Mouse (Mus musculus) retina, postnatal 7 days (tissue): ENCODE measurements around the gene Cxcl5.

Source experiments
- DNase-seq: peaks from one replicate; pipeline ENCODE4 v3.0.0-alpha.2; 2012; ENCODE audit warnings: low read depth, low spot score

The Cxcl5 gene

DNA sequence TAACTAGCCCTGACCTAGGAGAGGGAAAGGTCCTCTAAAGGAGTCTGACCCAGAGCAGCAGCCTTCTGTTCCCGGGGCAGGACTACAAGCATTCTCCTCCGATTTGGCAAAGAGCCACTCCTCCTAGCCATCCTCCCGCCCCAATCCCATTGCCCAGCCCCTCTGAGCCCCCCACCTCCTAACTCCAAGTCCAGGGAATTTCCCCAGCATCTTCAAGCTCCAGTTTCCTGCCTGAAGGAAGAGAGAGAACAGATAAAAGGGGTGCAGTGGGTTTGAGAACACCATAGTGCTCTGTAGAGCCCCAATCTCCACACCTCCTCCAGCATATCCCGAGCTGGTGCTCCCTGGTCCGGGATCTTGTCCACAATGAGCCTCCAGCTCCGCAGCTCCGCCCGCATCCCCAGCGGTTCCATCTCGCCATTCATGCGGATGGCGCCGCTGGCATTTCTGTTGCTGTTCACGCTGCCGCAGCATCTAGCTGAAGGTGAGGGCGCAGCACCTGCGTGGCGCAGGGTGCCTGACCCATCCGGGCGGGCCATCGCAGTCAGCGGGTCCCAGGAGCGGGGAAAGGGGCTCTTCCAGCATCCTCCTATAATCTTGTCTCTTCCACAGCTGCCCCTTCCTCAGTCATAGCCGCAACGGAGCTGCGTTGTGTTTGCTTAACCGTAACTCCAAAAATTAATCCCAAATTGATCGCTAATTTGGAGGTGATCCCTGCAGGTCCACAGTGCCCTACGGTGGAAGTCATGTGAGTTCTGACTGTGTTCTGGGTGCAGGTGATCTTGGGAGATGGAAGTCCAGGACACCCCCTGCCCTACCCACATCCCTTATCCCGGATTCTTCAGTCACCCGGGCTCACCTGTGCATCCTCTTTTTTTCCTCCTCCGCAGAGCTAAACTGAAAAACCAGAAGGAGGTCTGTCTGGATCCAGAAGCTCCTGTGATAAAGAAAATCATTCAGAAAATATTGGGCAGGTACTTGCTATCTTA is at the start of gene Cxcl5:
Gene Cxcl5 (plus strand): TSS at position 284 of the 989 bp plus-strand sequence.
- no peak for DNase-seq

DNA sequence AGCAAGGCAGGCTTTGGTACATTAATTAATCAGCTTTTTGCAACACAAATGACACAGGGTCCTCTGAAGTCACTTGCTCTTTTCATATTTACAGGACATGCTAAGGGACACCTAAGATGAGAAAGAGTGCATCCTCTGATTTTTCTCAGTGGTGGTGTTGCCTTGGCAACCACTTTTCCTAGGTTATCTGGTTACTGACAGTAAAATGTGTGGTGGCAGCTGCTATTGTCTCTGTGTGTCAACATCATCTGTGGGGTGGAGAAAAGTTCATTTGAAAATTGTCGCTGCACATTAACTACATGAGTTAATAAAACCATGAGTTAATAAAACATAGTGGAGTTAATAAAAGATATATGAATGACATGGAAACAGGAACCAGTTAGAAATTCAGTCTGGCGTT is 47.8 kb upstream of the Cxcl5 start:
- no peak for DNase-seq

DNA sequence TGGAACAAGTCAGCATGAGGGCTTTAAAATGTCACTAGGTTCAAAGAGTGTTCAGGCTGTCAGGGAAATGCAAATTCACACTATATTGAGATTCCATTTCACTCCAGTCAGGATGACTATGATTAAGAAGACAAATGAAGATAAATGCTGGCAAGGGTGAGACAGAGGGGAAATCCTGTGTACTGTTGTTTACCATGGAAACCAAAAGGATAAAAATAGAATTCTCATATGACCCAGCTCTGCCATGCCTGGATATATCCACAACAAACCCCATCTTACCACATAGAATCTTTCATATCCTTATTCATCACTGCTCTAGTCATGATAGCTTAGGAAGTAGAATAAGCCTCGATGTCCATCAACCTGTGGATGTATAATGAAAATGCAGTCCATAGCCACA is 41.2 kb upstream of the Cxcl5 start:
- no peak for DNase-seq

DNA sequence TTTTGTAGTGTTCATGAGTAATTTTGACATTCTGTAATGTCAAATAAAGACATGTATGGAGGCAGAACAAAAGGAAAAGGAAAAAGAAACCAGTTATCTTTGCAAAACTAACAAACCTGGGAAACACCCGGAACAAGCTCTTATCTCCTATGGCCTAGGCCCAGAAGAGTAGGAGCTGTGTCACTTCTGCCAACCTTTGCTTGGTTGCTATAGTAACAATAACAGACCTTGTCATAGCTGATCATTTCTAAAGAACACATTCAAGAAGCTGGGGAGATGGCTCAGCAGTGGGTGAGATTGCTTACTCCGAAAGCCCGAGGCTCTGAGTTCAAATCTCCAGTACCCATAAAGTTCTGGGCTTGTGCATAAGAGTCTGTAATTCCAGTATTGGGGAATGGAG is 36.5 kb upstream of the Cxcl5 start:
- no peak for DNase-seq

DNA sequence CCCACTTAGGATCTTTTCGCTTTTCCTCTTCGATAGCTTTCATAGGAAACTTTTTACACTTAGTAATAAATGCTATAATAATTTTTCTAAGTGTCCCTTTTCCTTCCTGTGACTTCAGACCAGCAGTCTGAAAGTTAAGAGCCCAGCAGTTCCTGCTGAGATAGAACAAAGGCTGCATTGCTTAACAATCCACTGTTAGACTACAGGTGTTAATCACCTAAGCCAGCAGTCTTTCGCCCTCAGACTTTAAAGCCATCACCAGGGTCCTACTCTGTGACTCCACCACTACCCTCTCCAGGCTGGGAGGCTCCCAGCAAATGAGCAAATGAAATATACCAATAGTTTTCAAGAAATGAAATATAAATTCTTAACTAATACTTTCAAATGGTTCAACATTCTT is 30.9 kb upstream of the Cxcl5 start:
- no peak for DNase-seq

DNA sequence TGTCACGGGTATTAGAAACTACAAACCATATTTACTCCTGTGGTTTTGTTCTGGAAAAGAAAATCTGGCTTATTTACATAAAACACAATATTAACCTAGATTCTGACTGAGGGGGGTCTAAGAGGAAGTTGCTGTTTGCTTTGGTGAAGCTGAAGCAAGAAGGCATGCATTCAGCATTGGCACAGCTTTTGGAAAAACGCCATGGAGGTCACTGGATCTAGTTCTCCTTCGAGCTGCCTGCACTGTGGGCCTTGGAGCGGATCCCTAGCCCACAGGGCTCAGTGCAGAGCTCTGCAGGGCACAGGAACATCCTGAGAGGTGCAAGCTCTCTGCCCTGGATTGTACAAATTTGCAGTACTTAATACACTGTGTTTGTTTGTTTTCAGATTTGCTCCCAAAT is 27.7 kb upstream of the Cxcl5 start:
- DNase-seq: no peak

DNA sequence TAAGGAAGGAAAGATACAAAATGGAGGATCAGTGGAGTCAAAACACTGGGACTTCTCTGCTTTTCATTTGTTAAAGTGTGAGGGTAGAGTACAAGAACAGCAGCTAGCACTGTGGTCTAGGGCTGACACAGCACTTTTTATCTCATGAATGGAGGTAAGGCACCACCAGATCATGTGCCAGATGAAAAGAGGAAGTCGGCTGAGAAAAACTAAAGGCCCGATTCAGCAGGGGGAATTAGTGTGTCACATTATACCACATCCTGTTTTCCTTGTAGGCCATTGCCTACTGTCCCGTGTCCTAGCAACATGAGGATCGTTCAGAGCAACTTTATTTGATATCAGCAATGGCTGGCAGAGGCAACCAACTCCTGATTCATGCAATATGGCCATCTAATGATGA is 17.1 kb upstream of the Cxcl5 start:
- DNase-seq: no peak

DNA sequence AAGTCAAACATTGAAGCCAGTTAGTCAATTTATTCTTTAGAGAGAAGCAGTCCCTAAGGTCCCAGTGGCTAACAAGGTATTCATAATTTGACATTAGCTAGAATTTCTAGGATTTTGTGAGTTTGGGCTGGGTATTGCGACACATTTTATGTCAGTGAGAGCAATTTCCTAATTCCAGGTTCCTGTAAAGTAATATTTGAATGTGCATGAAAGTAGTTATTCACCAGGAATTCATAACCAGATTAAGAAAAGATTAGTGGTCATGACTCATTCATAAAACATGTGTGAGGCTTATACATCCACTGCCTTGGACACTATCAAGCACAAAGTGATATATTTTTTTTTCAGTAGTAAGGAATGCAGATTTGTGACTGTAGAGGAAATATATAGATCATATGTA is 5.2 kb upstream of the Cxcl5 start:
- no peak for DNase-seq

DNA sequence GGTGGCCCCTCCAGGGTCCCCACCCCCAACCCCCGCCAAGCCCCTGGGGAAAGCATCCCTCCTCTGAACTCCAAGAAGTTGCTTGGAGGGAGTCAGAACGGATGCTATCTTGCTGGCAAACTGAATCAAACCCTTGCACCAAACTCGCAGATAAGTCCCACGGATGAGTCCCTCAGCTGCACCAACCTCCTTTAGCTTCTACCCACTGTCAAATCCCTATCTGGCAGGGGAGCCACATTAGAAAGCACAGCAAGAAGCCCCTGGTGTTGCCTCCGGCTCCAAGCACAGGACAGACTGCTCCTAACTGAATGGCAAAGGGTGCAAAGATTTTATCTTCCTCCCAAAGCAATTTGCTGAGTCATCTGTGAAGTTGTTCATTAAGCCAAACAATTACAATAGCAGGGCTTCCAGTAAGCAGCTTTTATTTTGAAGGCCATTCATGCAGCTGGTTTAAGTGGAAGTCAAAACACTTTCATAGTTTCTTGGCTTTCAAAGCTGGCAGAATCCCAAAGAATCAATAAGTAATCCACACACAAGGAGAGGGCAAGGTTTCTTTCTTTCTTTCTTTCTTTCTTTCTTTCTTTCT is 1.0 kb upstream of the Cxcl5 start:
- no peak for DNase-seq

DNA sequence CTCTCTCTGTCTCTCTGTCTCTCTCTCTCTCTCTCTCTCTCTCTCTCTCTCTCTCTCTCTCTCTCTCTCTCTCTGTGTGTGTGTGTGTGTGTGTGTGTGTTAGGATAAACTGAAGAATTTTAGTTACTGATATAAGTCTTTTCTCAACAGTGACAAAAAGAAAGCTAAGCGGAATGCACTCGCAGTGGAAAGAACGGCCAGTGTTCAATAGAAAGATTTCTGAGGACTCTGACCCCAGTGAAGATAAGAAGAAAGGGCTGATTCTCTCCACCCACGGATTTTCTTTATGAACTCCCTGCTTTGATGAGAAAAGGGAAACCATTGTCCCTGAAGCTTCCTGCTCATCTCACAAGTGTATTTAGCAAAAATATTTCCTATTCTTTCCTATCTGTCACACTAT is 1.1 kb downstream of the Cxcl5 start:
- no peak for DNase-seq

DNA sequence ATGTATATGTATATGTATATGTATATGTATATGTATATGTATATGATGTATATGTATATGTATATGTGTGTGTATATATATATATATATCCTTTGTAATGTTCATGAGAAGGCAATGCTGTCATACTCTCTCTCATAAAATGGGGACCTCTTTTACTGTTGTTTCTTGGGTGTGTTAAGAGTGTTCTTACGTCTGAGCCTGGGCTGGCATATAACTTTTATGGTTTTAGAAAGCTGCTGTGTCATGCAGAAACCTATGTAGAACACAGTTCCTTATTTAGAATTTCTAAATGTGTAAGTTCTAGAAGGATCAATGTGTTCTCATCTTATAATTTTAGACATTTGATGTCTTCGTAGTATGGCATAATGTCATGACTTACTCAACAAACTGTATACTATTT is 1.7 kb downstream of the Cxcl5 start:
- no peak for DNase-seq

DNA sequence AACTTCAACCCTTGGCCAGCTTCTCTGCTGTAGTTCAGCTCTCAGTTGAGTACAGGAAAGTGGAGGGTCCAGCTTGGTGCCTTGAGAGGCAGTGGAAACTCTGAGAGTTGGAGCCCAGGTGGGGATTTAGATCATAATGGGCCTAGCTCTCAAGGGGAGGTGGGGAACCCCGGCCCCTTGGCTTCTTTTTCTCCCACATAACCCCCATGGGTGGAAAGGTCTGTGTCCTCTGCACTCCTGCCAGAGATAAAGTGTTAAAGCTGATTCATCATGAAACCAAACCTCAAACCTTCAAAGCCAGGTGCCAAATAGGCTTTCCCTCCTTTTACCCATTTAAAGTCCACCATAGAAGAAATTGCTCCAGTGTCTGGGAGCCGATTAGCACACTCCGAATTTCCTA is 2.7 kb downstream of the Cxcl5 start:
- no peak for DNase-seq

DNA sequence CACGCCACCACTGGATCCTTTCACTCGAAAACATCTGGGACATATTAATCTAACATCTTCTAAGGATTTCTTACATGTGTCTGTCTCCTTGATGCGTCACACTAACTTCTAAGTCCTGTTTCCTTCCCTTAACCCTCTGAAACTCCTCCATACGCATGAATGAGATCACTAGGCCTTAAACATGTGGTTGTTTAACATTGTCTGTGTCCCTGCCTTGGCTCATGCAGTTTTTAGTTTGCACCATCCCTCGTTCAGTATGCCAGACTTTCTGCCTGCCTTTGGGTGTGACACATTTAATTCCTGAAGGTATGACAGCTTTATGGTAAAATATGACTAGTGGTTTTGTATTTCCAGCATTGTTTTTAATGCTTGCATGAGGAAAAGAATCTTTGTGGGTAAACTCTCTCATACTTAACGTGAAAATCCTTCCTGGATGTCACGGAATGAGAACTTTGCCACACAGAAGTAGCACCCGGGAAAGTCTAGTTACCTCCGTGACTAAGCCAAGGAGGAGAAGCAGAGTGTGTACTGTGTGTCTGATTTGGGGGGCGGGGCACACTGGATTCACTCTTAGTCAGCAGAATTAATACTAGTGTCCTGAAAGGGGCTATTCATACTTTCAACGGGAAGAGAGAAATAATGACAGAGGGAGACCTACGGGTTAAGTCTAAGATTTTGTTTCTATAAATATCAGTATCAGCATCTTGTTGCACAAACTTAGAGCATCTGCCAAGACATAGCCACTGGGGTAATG is 4.9 kb downstream of the Cxcl5 start:
- DNase-seq: no peak

DNA sequence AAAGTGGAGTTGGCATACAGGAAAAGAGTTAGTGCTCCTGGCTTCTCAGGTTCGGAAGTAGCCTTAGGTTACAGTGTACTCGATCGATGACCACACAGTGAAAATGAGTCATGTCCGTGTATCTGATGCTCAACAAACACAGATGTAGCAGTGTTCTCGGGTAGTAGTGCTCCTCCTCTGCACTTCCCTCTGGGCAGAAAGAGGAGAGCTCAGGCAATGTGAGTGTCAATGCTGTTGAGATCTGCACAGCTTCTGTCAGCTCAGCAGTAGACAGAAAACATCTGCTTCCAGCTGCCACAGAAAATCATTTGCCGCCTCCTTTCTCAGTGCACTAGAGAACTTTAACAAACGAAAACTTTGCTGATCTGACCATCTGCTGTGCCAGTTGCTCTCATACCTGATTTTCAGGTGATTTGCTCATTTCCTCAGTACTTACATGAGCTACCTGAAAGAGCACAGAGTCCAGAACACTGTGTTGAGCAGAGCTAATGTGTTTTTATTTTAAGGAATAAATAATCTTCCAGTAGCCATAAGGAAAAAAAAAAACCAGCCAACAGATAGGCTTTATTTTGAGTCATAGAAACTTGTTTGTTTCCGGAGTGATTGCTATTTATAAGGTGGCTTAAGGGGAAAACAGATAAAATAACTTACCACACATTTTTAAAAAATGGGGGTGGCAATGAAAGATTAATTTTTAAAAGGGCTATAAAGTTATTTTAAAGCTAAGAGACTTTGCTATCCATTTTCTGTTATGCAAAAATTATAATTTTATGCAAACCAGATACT is 6.9 kb downstream of the Cxcl5 start:
- no peak for DNase-seq

DNA sequence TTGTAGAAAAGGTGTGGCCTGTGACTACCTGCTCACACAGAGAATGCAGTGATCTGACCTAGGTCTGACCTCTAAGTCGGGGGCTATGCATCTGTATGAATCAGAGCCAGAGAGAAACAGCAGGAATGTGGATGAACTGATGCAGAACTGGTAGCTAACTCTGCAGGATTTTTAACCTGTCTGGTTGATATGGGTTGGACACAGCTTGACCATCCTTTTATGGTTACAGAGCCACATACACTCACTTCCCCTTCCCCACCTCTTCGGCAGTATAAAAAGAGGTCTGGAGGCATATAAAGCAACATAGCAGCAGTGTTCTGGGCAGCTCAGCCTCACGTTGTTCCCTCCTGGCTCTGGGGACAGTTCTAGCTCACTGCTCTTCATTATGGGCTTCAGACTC is 9.1 kb downstream of the Cxcl5 start, which contains the start of gene Ppbp:
Gene Ppbp (plus strand): TSS at position 301 of the 400 bp plus-strand sequence.
- DNase-seq: no peak

DNA sequence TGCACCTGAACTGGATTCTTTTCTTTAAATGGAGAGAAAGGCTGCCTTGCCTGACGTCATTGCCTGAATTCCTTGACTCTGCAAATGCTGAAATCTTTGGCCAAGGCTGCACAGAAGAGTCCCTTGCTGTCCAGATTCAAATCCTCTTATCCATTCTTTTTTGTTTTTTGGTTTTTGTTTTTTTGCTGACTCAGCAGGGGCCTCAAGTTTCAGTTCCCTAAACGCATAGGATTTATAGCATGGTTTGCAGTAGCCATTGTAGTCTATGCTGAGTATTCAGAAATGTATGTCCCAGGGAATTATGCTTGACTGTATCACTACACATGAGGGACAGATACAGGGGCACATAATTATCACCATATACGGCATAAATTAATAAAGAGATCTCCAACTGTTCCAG is 12.2 kb downstream of the Cxcl5 start:
- no peak for DNase-seq

DNA sequence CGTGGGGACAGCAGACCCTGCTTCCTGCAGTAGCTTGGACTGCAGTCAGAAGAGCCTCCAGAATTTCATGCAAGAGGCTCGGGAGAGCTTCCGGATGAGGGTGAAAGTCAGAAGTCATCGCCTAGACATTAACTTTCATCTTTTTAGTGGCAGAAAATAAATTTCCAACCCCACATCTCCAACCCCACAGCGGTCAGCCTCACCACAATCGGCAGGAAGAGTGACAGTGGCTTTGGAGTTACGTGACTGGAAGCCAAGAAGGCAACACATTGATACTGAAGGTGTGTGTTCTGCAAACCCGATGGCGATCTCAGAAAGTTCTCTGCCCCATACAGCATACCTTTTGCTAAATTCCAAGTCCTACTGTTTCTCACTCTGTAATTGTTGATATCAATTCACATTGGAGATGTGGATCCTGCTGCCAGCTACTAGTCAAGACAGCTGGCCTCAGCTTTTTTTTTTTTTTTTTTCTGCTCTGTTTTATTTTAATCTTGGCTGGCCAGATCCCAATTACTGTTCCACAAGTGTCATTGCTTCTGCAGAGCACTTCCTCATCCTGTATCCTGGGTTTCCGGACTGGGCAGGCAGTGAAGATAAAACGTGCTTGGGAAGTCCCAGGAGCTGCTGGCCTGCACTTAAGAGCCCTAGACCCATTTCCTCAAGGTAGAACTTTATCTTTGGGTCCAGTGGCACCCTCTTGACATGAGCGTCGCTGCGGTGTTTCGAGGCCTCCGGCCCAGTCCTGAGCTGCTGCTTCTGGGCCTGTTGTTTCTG is 12.9 kb downstream of the Cxcl5 start, which contains the start of gene Pf4:
Gene Pf4 (plus strand): TSS at position 556 of the 774 bp plus-strand sequence.
- no peak for DNase-seq

DNA sequence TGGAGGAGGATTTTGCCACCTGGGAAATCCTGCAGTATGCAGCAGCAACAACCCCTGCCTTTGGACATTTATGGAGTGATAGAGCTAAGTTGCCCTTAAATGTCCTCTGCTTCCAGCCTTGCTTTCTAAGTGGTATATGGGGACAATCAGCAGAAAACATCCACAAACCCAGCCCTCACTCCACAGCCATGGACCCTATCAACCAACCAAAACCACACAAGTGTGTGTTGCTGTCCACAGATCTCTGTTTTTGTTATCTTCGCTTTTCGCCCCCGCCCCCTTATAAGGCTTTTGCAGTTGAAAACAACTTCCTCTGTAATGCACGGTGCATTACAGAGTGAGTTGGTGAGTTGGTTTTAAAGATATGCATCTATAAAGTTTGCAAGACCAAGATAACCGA is 16.4 kb downstream of the Cxcl5 start:
- no peak for DNase-seq

DNA sequence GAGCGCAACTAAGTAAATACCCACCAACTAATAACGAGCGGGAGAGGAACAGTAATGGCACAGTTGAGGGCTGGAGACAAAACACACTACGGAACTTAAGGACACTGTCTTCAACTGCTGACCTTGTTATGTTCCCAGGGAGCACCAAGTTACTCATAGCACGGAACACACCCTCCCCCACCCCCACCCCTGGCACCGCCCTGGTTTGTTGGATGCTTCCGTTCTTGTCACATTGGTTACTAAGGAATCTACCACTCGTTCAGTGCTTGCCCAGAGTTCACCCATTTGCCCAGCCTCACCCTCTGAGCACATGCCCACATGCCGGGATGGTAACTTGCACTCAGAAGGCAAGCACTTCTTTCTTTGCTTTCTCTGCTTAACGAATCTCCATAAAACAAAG is 18.5 kb downstream of the Cxcl5 start:
- no peak for DNase-seq

DNA sequence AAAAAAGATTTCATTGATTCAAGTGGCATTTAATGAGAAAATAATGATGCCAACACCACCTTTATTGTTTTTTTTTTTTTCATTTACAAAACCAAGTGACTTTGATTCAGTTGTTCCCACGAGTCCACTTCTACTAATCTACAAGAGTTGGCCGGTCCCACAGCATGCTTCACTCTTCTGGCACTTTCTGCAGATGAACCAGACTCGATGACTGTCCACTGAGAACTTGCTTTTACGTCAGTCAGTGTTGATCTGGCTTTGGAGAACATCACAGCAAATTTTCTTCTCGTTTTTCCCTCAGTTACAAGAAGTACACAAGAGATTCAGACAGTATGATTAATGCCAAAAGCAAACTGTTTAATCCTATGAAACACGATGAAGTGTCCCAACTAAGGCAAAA is 19.7 kb downstream of the Cxcl5 start:
- DNase-seq: no peak

DNA sequence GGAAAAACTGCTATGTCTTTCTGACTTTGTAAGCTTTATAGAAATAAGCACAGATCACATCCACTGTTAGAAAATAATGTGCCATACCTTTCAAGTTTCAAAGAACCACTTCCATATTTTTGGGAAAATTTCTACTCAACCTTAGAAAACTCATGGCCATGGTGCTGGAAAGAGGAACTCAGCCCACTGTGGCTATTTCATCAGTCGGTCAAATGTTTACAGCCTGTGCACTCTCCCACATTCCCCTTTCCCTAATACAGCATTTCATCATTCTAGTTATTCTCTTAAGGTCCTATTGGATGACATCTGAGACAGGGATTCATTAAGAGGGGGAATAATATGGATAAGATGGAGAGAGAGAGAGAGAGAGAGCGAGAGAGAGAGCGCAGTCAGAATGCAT is 24.5 kb downstream of the Cxcl5 start:
- DNase-seq: no peak
